21 mouse cellular contexts compared by ENCODE assay signal in the genomic region with DNA sequence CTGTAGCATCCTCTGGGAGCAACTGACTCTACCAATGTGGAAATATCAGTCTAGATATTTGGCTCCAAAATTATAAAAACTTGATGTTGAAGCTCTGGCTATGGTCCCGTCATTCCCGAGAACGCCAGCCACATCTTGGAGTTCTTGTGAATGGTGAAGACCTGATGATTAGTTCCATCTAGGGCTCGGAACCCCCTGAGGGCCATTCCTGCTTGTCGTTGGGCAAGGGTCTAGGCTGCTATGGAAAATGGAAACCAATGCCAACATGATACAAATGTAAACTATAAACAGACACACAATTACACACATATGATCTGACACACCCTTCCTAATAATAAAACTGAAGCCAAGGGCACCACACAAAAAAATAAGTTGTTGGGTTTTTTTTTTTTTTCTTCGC.
"Had no signal": no experiment of that assay in that cellular context is flagged by ENCODE, and none has a peak within 500 bp of the region (broad histone marks: within the 10 kb centered on the region; RNA-seq: fewer than 3 reads in every experiment).

No protein-coding gene starts in this region.

- H3K9me3 ChIP-seq: lung, embryonic 15.5 days; midbrain, embryonic 13.5 days; midbrain, embryonic 15.5 days; neural tube, embryonic 13.5 days; neural tube, embryonic 15.5 days had no signal

- H3K27ac ChIP-seq: lung, embryonic 15.5 days; macrophage; midbrain, embryonic 13.5 days; midbrain, embryonic 15.5 days; neural tube, embryonic 13.5 days; neural tube, embryonic 15.5 days had no signal

- H3K27me3 ChIP-seq: lung, embryonic 15.5 days; midbrain, embryonic 13.5 days; midbrain, embryonic 15.5 days; neural tube, embryonic 13.5 days; neural tube, embryonic 15.5 days had no signal

- ATAC-seq: liver, postnatal 0 days; lung, postnatal 0 days; midbrain, embryonic 13.5 days; midbrain, embryonic 15.5 days had no signal

- H3K4me1 ChIP-seq: midbrain, embryonic 13.5 days; midbrain, embryonic 15.5 days; neural tube, embryonic 13.5 days; neural tube, embryonic 15.5 days had no signal

- H3K9ac ChIP-seq: liver, postnatal 0 days; lung, embryonic 15.5 days; midbrain, embryonic 13.5 days; midbrain, embryonic 15.5 days; neural tube, embryonic 13.5 days; neural tube, embryonic 15.5 days had no signal

- H3K4me2 ChIP-seq: lung, embryonic 15.5 days; midbrain, embryonic 11.5 days; midbrain, embryonic 13.5 days; midbrain, embryonic 15.5 days; neural tube, embryonic 13.5 days; neural tube, embryonic 15.5 days had no signal

- H3K4me3 ChIP-seq: lung, embryonic 15.5 days; midbrain, embryonic 13.5 days; midbrain, embryonic 15.5 days; myocyte; neural tube, embryonic 13.5 days; neural tube, embryonic 15.5 days had no signal

- H3K36me3 ChIP-seq: lung, embryonic 15.5 days; midbrain, embryonic 13.5 days; midbrain, embryonic 15.5 days; neural tube, embryonic 13.5 days; neural tube, embryonic 15.5 days had no signal

- DNase-seq: liver, postnatal 0 days; lung, adult 2 months; lung, postnatal 14 days; lung, postnatal 36 days; retina, postnatal 1 day; right cerebral cortex, adult 18-20 months; right cerebral cortex, postnatal 25 days; right cerebral cortex, postnatal 4 days; spleen, adult 18-20 months; thymus, adult 18-20 months; thymus, postnatal 14 days; thymus, postnatal 36 days had no signal
